Comparison of ENCODE assay signal across 17 mouse cellular contexts in genomic region chr2:170767243-170767642, GRCm38 (mm10). TPM values are rescaled to one million over a fixed set of nuclear protein-coding genes. Genes with fewer than 3 reads are reported as not detected.
DNase-seq lines count a peak whose midpoint lies in the region; ATAC-seq and TF ChIP-seq lines count a peak whose summit lies in the region.
"Had no signal": no experiment of that assay in that cellular context is flagged by ENCODE, and none has a peak within 500 bp of the region (broad histone marks: within the 10 kb centered on the region; RNA-seq: fewer than 3 reads in every experiment).

No protein-coding gene starts in this region.

- no peaks in the 10 kb centered on the region for H3K36me3 ChIP-seq in heart, embryonic 13.5 days
- no peaks in the 10 kb centered on the region for H3K36me3 ChIP-seq in heart, embryonic 10.5 days
- H3K36me3 ChIP-seq in midbrain, embryonic 14.5 days (ENCODE audit: control insufficient read depth, insufficient read depth, low read length), result 0 out of 2 replicates have a peak, but pooled peaks cover 4% of the 10 kb centered on the region
- no peaks in the 10 kb centered on the region for H3K36me3 ChIP-seq in kidney, adult 2 months (ENCODE audit: control insufficient read depth, insufficient read depth, low read length)
- H3K36me3 ChIP-seq: embryonic facial prominence, embryonic 15.5 days; liver, embryonic 13.5 days had no signal

- peak overlapping the region; percentile 12; the same call in 1 of the 2 replicates for H3K27ac ChIP-seq in heart, embryonic 13.5 days (replicated peaks)
- no peak overlapping the region for H3K27ac ChIP-seq in heart, embryonic 10.5 days
- H3K27ac ChIP-seq in cortical plate, adult 2 months (ENCODE audit: insufficient read depth, low read length), result peak overlapping the region; percentile 16; the same call in 1 of the 2 replicates
- H3K27ac ChIP-seq in midbrain, embryonic 14.5 days (replicated peaks; ENCODE audit: low read depth, low read length), result peak overlapping the region; percentile 57
- no peak overlapping the region for H3K27ac ChIP-seq in kidney, adult 2 months (ENCODE audit: insufficient read depth, low read depth, low read length)
- H3K27ac ChIP-seq: embryonic facial prominence, embryonic 15.5 days; liver, embryonic 13.5 days; macrophage had no signal

- H3K27me3 ChIP-seq in heart, embryonic 13.5 days (replicated peaks), result peaks cover 3% of the 10 kb centered on the region
- 0 out of 2 replicates have a peak, but pooled peaks cover 4% of the 10 kb centered on the region for H3K27me3 ChIP-seq in heart, embryonic 10.5 days (ENCODE audit: insufficient read depth, poor library complexity, severe bottlenecking)
- H3K27me3 ChIP-seq in midbrain, embryonic 14.5 days (ENCODE audit: control insufficient read depth, insufficient read depth, low read length), result no peaks in the 10 kb centered on the region
- H3K27me3 ChIP-seq in kidney, adult 2 months (replicated peaks; ENCODE audit: control insufficient read depth, insufficient read depth, low read length), result no peaks in the 10 kb centered on the region
- H3K27me3 ChIP-seq: embryonic facial prominence, embryonic 15.5 days; liver, embryonic 13.5 days had no signal

- no peak overlapping the region for H3K4me3 ChIP-seq in heart, embryonic 13.5 days
- no peak overlapping the region for H3K4me3 ChIP-seq in heart, embryonic 10.5 days
- no peak overlapping the region for H3K4me3 ChIP-seq in cortical plate, adult 2 months (ENCODE audit: insufficient read depth, low read length)
- no peak overlapping the region for H3K4me3 ChIP-seq in midbrain, embryonic 14.5 days (replicated peaks; ENCODE audit: low read depth, low read length)
- H3K4me3 ChIP-seq in kidney, adult 2 months (ENCODE audit: insufficient read depth, low read depth, low read length), result no peak overlapping the region
- H3K4me3 ChIP-seq: embryonic facial prominence, embryonic 15.5 days; liver, embryonic 13.5 days had no signal

- no peak for DNase-seq in heart, embryonic 10.5 days (ENCODE audit: low spot score)
- peak; percentile 46 to 47 for DNase-seq in layer of hippocampus, adult 8-10 months (ENCODE audit: low spot score in 2 of 2)
- peak; percentile 28 for DNase-seq in midbrain, embryonic 14.5 days
- no peak for DNase-seq in cerebellum, postnatal 36 days
- DNase-seq in kidney, adult 2 months, result no peak
- no peak for DNase-seq in testis, postnatal 14 days (ENCODE audit: low spot score)
- DNase-seq: adrenal gland, adult 2 months; B cell, adult 2 months; cerebellum, adult 18-20 months; heart, adult 11 months; kidney, postnatal 4 days; liver, embryonic 13.5 days had no signal

- WGBS in heart, embryonic 13.5 days, result 32% methylated on average over 8 of the region's 8 CpGs
- WGBS in heart, embryonic 10.5 days, result 42% methylated on average over 8 of the region's 8 CpGs
- 28% methylated on average over 8 of the region's 8 CpGs for WGBS in midbrain, embryonic 14.5 days
- 68% methylated on average over 8 of the region's 8 CpGs for WGBS in kidney, adult 2 months

- no peak overlapping the region; the same call in 1 of the 2 replicates for H3K9ac ChIP-seq in heart, embryonic 13.5 days
- no peak overlapping the region; the same call in 1 of the 2 replicates for H3K9ac ChIP-seq in midbrain, embryonic 14.5 days (replicated peaks; ENCODE audit: low read length)
- H3K9ac ChIP-seq: embryonic facial prominence, embryonic 15.5 days; liver, embryonic 13.5 days had no signal

- peak overlapping the region; percentile 29 for H3K4me2 ChIP-seq in heart, embryonic 13.5 days
- H3K4me2 ChIP-seq in midbrain, embryonic 14.5 days (ENCODE audit: low read length), result no peak overlapping the region
- H3K4me2 ChIP-seq: embryonic facial prominence, embryonic 15.5 days; liver, embryonic 13.5 days had no signal

- no peak for TF ChIP-seq POLR2A in cortical plate, adult 2 months (IDR thresholded peaks at IDR 0.05; ENCODE audit: extremely low read depth, insufficient read depth, low read length)
- TF ChIP-seq POLR2A in kidney, adult 2 months (IDR thresholded peaks at IDR 0.05; ENCODE audit: low read depth, low read length), result no peak

- H3K4me1 ChIP-seq in heart, embryonic 13.5 days, result peaks cover 17% of the 10 kb centered on the region
- peaks cover 11% of the 10 kb centered on the region for H3K4me1 ChIP-seq in heart, embryonic 10.5 days
- H3K4me1 ChIP-seq in cortical plate, adult 2 months (ENCODE audit: control insufficient read depth, insufficient read depth, low read length), result peaks cover 15% of the 10 kb centered on the region
- H3K4me1 ChIP-seq in midbrain, embryonic 14.5 days (ENCODE audit: control insufficient read depth, insufficient read depth, low read length), result peaks cover 26% of the 10 kb centered on the region
- no peaks in the 10 kb centered on the region for H3K4me1 ChIP-seq in kidney, adult 2 months (ENCODE audit: control insufficient read depth, insufficient read depth, low read length)
- H3K4me1 ChIP-seq: liver, embryonic 13.5 days had no signal

- ATAC-seq in heart, embryonic 13.5 days (ENCODE audit: extremely low read depth, insufficient number of reproducible peaks, low FRiP score, low TSS enrichment), result no peak
- no peak for ATAC-seq in midbrain, embryonic 14.5 days (ENCODE audit: low FRiP score, low TSS enrichment)
- ATAC-seq: inflammation-experienced regulatory T-cells, adult 6 months had no signal

- H3K9me3 ChIP-seq in heart, embryonic 13.5 days, result no peaks in the 10 kb centered on the region
- H3K9me3 ChIP-seq in heart, embryonic 10.5 days, result no peaks in the 10 kb centered on the region
- no peaks in the 10 kb centered on the region for H3K9me3 ChIP-seq in midbrain, embryonic 14.5 days (ENCODE audit: control insufficient read depth, low read length)
- H3K9me3 ChIP-seq: embryonic facial prominence, embryonic 15.5 days; liver, embryonic 13.5 days had no signal

- no peak for TF ChIP-seq CTCF in cortical plate, adult 2 months (IDR thresholded peaks at IDR 0.05; ENCODE audit: extremely low read depth, insufficient read depth, low read length)
- TF ChIP-seq CTCF in kidney, adult 2 months (conservative IDR thresholded peaks at IDR 0.05; ENCODE audit: insufficient read depth, insufficient read length, low read depth, low read length), result no peak

RNA-seq across cellular contexts. Expression of gene Dok5, which starts 35.6 kb away (rescaled TPM):
- polyA plus RNA-seq in heart, embryonic 13.5 days (2015; fragmentation: Nextera tagmentation; extraction: Ambion mirVana), result 6.1 and 8.4 TPM in 2 replicates
- 6.9 and 7.9 TPM in 2 replicates for polyA plus RNA-seq in heart, embryonic 10.5 days (2016; fragmentation: Nextera tagmentation; extraction: Ambion mirVana)
- 32.0 and 32.9 TPM in 2 replicates for polyA plus RNA-seq in cortical plate, adult 2 months (2012; rRNA removed)
- 10 to 100 TPM; 17.5 to 20.3 (median 17.8) TPM for total RNA-seq in layer of hippocampus, adult 8-10 months (2022)
- 31.5 and 43.0 TPM in 2 replicates for polyA plus RNA-seq in midbrain, embryonic 14.5 days (2014; fragmentation: Nextera tagmentation; extraction: Ambion mirVana)
- 0.10 and 0.16 TPM in 2 replicates for polyA plus RNA-seq in kidney, adult 2 months (2012; rRNA removed)
- polyA plus RNA-seq: inflammation-experienced regulatory T-cells, adult 6 months; macrophage had no signal

Comparison
In these comparisons a context has a peak if more than half of its experiments do, and no peak if none do; other contexts are left out.
1. H3K27ac ChIP-seq: peak in heart, embryonic 13.5 days (single experiment), cortical plate, adult 2 months (single experiment) and midbrain, embryonic 14.5 days (single experiment); none in heart, embryonic 10.5 days (single experiment) and kidney, adult 2 months (single experiment).
2. DNase-seq: peak in layer of hippocampus, adult 8-10 months (2 of 2) and midbrain, embryonic 14.5 days (single experiment); none in heart, embryonic 10.5 days (single experiment), cerebellum, postnatal 36 days (0 of 2), kidney, adult 2 months (single experiment) and testis, postnatal 14 days (single experiment).